Mouse (Mus musculus) mouse embryonic stem cell (cell line): ENCODE data around the gene Dlx4.

Source experiments
- in situ Hi-C, 2 experiments: fragments of 300-500 bp; cut with MboI; formaldehyde crosslinking; loops; 1 replicate in 1 of 2; 3 replicates in 1 of 2; pipeline ENCODE4 v1.14.3; 2019 to 2020; ENCODE audit warnings: low sequenced_read_pairs in 2 of 2, low pct_unique_long_range_greater_than_20kb in 1 of 2, mixed read lengths in 1 of 2; ENCODE audit not compliant: unreplicated experiment in 1 of 2

Gene Dlx4

GRCm38 (mm10) chr11:95144091-95144945, 1.7 kb downstream of the Dlx4 start:
- in situ Hi-C loops: no loop called here

- in situ Hi-C loops: no loop called here
Measured at GRCm38 (mm10) chr11:95143663-95144062, 2.4 kb downstream of the Dlx4 start.

- in situ Hi-C loops: no loop called here
Measured at GRCm38 (mm10) chr11:95142980-95143575, 3.0 kb downstream of the Dlx4 start.

GRCm38 (mm10) chr11:95142258-95142657, 3.8 kb downstream of the Dlx4 start:
- in situ Hi-C loops: no loop called here

GRCm38 (mm10) chr11:95139871-95140270, 6.2 kb downstream of the Dlx4 start:
- in situ Hi-C loops: no loop called here

GRCm38 (mm10) chr11:95137281-95137680, 8.8 kb downstream of the Dlx4 start:
- in situ Hi-C loops: no loop called here

- in situ Hi-C loops: no loop called here
Measured at GRCm38 (mm10) chr11:95133321-95133720, 12.7 kb downstream of the Dlx4 start.

GRCm38 (mm10) chr11:95130668-95131252, 15.3 kb downstream of the Dlx4 start:
- in situ Hi-C loops: no loop called here

- in situ Hi-C loops: no loop called here
Measured at GRCm38 (mm10) chr11:95128359-95128758, 17.7 kb downstream of the Dlx4 start.

- in situ Hi-C loops: no loop called here
Measured at GRCm38 (mm10) chr11:95126272-95127245, 19.5 kb downstream of the Dlx4 start.

GRCm38 (mm10) chr11:95125366-95125948, 20.6 kb downstream of the Dlx4 start:
- in situ Hi-C loops: no loop called here

- in situ Hi-C loops: loop anchor here (5.0 to 25.0 kb wide), 3 partner anchors 115 to 390 kb away; partner anchors contain the start of gene Nxph3 (in 1 of the 2)
Measured at GRCm38 (mm10) chr11:95122100-95122489, 24.0 kb downstream of the Dlx4 start.

- in situ Hi-C loops: loop anchor here (5.0 to 25.0 kb wide), 3 partner anchors 116 to 391 kb away; partner anchors contain the start of gene Nxph3 (in 1 of the 2)
Measured at GRCm38 (mm10) chr11:95121161-95122099, 24.6 kb downstream of the Dlx4 start.

- in situ Hi-C loops: loop anchor here (5.0 to 25.0 kb wide), 3 partner anchors 117 to 392 kb away; partner anchors contain the start of gene Nxph3 (in 1 of the 2)
Measured at GRCm38 (mm10) chr11:95120633-95121020, 25.4 kb downstream of the Dlx4 start.

GRCm38 (mm10) chr11:95119990-95120632, 26.0 kb downstream of the Dlx4 start, which contains the start of gene Dlx3:
Gene Dlx3, plus strand, starts transcription at chr11:95120119.
- in situ Hi-C loops: loop anchor here (5.0 to 25.0 kb wide), 3 partner anchors 117 to 392 kb away; partner anchors contain the start of gene Nxph3 (in 1 of the 2)

- in situ Hi-C loops: loop anchor here in 1 of 2 experiments (25.0 kb wide), 1 partner anchor 394 kb away; the partner anchor contains the start of gene Nxph3
Measured at GRCm38 (mm10) chr11:95118505-95118904, 27.6 kb downstream of the Dlx4 start.
